Mouse (Mus musculus): ENCODE data around the gene Shisa5. TPM values are rescaled to one million over a fixed set of nuclear protein-coding genes. Genes with fewer than 3 reads are reported as not detected.

Shisa5 gene
- polyA plus RNA-seq, 1 experiment from 2014 or later: 64.9 TPM

- WGBS: 90% methylated on average over 12 of the region's 12 CpGs
- no peak for ATAC-seq (replicated peaks; ENCODE audit: insufficient number of reproducible peaks, insufficient read depth, low FRiP score, low read depth)
- Histone ChIP-seq H3K4me1 (replicated peaks) (peaks cover 36% of the 10 kb centered on the region), H3K4me3 (peak overlapping the region; percentile 41), H3K4me2 (peak overlapping the region; percentile 57), H3K9me3 (replicated peaks) (no peaks in the 10 kb centered on the region), H3K9ac (peak overlapping the region; percentile 36), H3K27me3 (no peaks in the 10 kb centered on the region), H3K36me3 (peaks cover 16% of the 10 kb centered on the region), H3K27ac (peak overlapping the region; percentile 79)
Measured at GRCm38 (mm10) chr9:109055271-109056030, 17.1 kb downstream of the Shisa5 start.

- Histone ChIP-seq H3K4me2 (no peak overlapping the region), H3K9me3 (replicated peaks) (no peaks in the 10 kb centered on the region), H3K4me1 (replicated peaks) (peaks cover 36% of the 10 kb centered on the region), H3K4me3 (no peak overlapping the region), H3K27me3 (no peaks in the 10 kb centered on the region), H3K36me3 (peaks cover 16% of the 10 kb centered on the region), H3K27ac (no peak overlapping the region), H3K9ac (no peak overlapping the region)
- ATAC-seq (replicated peaks; ENCODE audit: insufficient number of reproducible peaks, insufficient read depth, low FRiP score, low read depth): no peak
- 90% methylated on average over 17 of the region's 17 CpGs for WGBS
Measured at GRCm38 (mm10) chr9:109056081-109056690, 17.8 kb downstream of the Shisa5 start.

- no peak for ATAC-seq (replicated peaks; ENCODE audit: insufficient number of reproducible peaks, insufficient read depth, low FRiP score, low read depth)
- no peaks in the 10 kb centered on the region for H3K27me3 ChIP-seq
- 83% methylated on average over 4 of the region's 4 CpGs for WGBS
- H3K4me3 ChIP-seq: no peak overlapping the region
- H3K27ac ChIP-seq: no peak overlapping the region
- no peak overlapping the region for H3K4me2 ChIP-seq
- H3K4me1 ChIP-seq (replicated peaks): peaks cover 36% of the 10 kb centered on the region
- H3K9ac ChIP-seq: no peak overlapping the region
- H3K36me3 ChIP-seq: peaks cover 16% of the 10 kb centered on the region
- H3K9me3 ChIP-seq (replicated peaks): no peaks in the 10 kb centered on the region
Measured at GRCm38 (mm10) chr9:109056916-109057315, 18.6 kb downstream of the Shisa5 start.

GRCm38 (mm10) chr9:109057543-109057942 is 19.2 kb downstream of the Shisa5 start:
- H3K9me3 ChIP-seq (replicated peaks): no peaks in the 10 kb centered on the region
- H3K4me3 ChIP-seq: no peak overlapping the region
- 87% methylated on average over 5 of the region's 5 CpGs for WGBS
- peaks cover 16% of the 10 kb centered on the region for H3K36me3 ChIP-seq
- H3K4me1 ChIP-seq (replicated peaks): peaks cover 36% of the 10 kb centered on the region
- H3K9ac ChIP-seq: no peak overlapping the region
- H3K4me2 ChIP-seq: 0 out of 2 replicates have a peak overlapping the region, but pooled peaks have one; percentile 69
- no peaks in the 10 kb centered on the region for H3K27me3 ChIP-seq
- H3K27ac ChIP-seq: peak overlapping the region; percentile 22; the same call in 1 of the 2 replicates
- no peak for ATAC-seq (replicated peaks; ENCODE audit: insufficient number of reproducible peaks, insufficient read depth, low FRiP score, low read depth)

- Histone ChIP-seq H3K4me2 (peak overlapping the region; percentile 69; the same call in 1 of the 2 replicates), H3K36me3 (peaks cover 16% of the 10 kb centered on the region), H3K9ac (peak overlapping the region; percentile 56; the same call in 1 of the 2 replicates), H3K27me3 (no peaks in the 10 kb centered on the region), H3K27ac (peak overlapping the region; percentile 92), H3K4me3 (peak overlapping the region; percentile 50), H3K4me1 (replicated peaks) (peaks cover 36% of the 10 kb centered on the region), H3K9me3 (replicated peaks) (no peaks in the 10 kb centered on the region)
- WGBS: 89% methylated on average over 19 of the region's 19 CpGs
- no peak for ATAC-seq (replicated peaks; ENCODE audit: insufficient number of reproducible peaks, insufficient read depth, low FRiP score, low read depth)
Measured at GRCm38 (mm10) chr9:109058006-109058765, 19.8 kb downstream of the Shisa5 start.

- Histone ChIP-seq H3K27me3 (no peaks in the 10 kb centered on the region), H3K36me3 (peaks cover 20% of the 10 kb centered on the region), H3K9ac (peak within 1 kb of the TSS; percentile 56), H3K4me2 (peak within 1 kb of the TSS; percentile 69), H3K9me3 (replicated peaks) (no peaks in the 10 kb centered on the region), H3K4me1 (replicated peaks) (peaks cover 36% of the 10 kb centered on the region), H3K4me3 (peak within 1 kb of the TSS; percentile 50), H3K27ac (peak within 1 kb of the TSS; percentile 92)
- 6% methylated on average over 15 of the region's 15 CpGs for WGBS
- peak; percentile 83 for ATAC-seq (replicated peaks; ENCODE audit: insufficient number of reproducible peaks, insufficient read depth, low FRiP score, low read depth)
Measured at GRCm38 (mm10) chr9:109059136-109059903, 21.0 kb downstream of the Shisa5 start, which contains the start of gene Trex1. Gene Trex1, minus strand, starts transcription at chr9:109059734.

GRCm38 (mm10) chr9:109060184-109060897 is 22.0 kb downstream of the Shisa5 start:
- Histone ChIP-seq H3K9ac (no peak overlapping the region), H3K9me3 (replicated peaks) (no peaks in the 10 kb centered on the region), H3K4me1 (replicated peaks) (peaks cover 25% of the 10 kb centered on the region), H3K27ac (peak overlapping the region; percentile 92; the same call in 1 of the 2 replicates), H3K4me2 (no peak overlapping the region), H3K27me3 (no peaks in the 10 kb centered on the region), H3K36me3 (peaks cover 31% of the 10 kb centered on the region), H3K4me3 (no peak overlapping the region)
- ATAC-seq (replicated peaks; ENCODE audit: insufficient number of reproducible peaks, insufficient read depth, low FRiP score, low read depth): no peak
- WGBS: 87% methylated on average over 16 of the region's 16 CpGs

GRCm38 (mm10) chr9:109060898-109061295 is 22.5 kb downstream of the Shisa5 start:
- Histone ChIP-seq H3K4me1 (replicated peaks) (peaks cover 22% of the 10 kb centered on the region), H3K4me3 (no peak overlapping the region), H3K9ac (no peak overlapping the region), H3K36me3 (peaks cover 36% of the 10 kb centered on the region), H3K27ac (no peak overlapping the region), H3K27me3 (no peaks in the 10 kb centered on the region), H3K9me3 (replicated peaks) (no peaks in the 10 kb centered on the region), H3K4me2 (no peak overlapping the region)
- 88% methylated on average over 5 of the region's 5 CpGs for whole genome bisulfite sequencing
- ATAC-seq (replicated peaks; ENCODE audit: insufficient number of reproducible peaks, insufficient read depth, low FRiP score, low read depth): no peak

GRCm38 (mm10) chr9:109068095-109068735 is 29.9 kb downstream of the Shisa5 start:
- H3K36me3 ChIP-seq: peaks cover 75% of the 10 kb centered on the region
- no peak for ATAC-seq (replicated peaks; ENCODE audit: insufficient number of reproducible peaks, insufficient read depth, low FRiP score, low read depth)

More at GRCm38 (mm10) chr9:109068095-109068735, 29.9 kb downstream of the Shisa5 start:
- no peaks in the 10 kb centered on the region for H3K27me3 ChIP-seq
- no peak overlapping the region for H3K27ac ChIP-seq
- peaks cover 7% of the 10 kb centered on the region for H3K4me1 ChIP-seq (replicated peaks)
- H3K9ac ChIP-seq: no peak overlapping the region
- no peaks in the 10 kb centered on the region for H3K9me3 ChIP-seq (replicated peaks)
- 93% methylated on average over 3 of the region's 3 CpGs for WGBS
- no peak overlapping the region for H3K4me3 ChIP-seq
- no peak overlapping the region for H3K4me2 ChIP-seq
